Mouse (Mus musculus): ENCODE measurements around the gene Frmd4a.

GRCm38 (mm10) chr2:4557028-4557427 lies 539.5 kb downstream of the Frmd4a start:
- no peak for TF ChIP-seq CTCF (conservative IDR thresholded peaks at IDR 0.05; ENCODE audit: low read length)
- no peak for TF ChIP-seq POU5F1 (IDR thresholded peaks at IDR 0.05; ENCODE audit: borderline replicate concordance, low read length)
- no peak for TF ChIP-seq NANOG (IDR thresholded peaks at IDR 0.05; ENCODE audit: borderline replicate concordance, low read length)
